Mouse (Mus musculus) cortical plate, adult 2 months (tissue): ENCODE results near the gene Dbndd2.

ENCODE experiments used
- CTCF ChIP-seq: fragments of 200-500 bp; IDR thresholded peaks from 2 replicates; pipeline ENCODE4 v1.5.1; 2011; ENCODE audit warnings: mild to moderate bottlenecking, control low read depth, low read length; ENCODE audit not compliant: insufficient read depth; ENCODE audit errors: extremely low read depth
- POLR2A ChIP-seq: fragments of 200-500 bp; IDR thresholded peaks from 2 replicates; pipeline ENCODE4 v1.6.1; 2011; ENCODE audit warnings: mild to moderate bottlenecking, low read length, control low read depth; ENCODE audit not compliant: insufficient read depth; ENCODE audit errors: extremely low read depth

DNA sequence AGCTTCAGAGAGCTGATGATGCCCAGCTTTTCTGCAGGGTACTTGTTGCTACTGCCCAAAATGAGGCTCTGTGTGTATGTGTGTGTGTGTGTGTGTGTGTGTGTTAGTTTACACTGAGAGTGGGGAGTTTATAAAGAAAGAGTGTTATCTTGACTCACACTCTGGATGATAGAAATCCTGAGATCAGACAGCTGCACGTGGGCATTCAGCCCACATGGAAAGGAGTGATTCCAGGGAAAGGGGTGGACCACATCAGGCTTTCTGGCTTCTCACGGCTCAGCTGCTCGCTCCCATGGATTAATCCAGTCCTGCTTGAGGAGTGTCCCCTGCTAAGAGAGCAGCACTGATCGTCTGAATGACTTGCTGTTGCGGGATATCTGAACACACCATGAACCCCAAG, 56.2 kb downstream of the Dbndd2 start:
- TF ChIP-seq CTCF (no peak), POLR2A (no peak)
